Mouse (Mus musculus) bone marrow macrophage, adult 2 months (primary cell): ENCODE data around the gene Zfp747.

Experiments used
- CTCF ChIP-seq: IDR thresholded peaks from 2 replicates; pipeline ENCODE4 v1.5.1; 2012; ENCODE audit warnings: low read depth, mild to moderate bottlenecking, low read length, moderate library complexity
- POLR2A ChIP-seq: IDR thresholded peaks from 2 replicates; pipeline ENCODE4 v1.6.1; 2012; ENCODE audit warnings: mild to moderate bottlenecking, low read depth, low read length, borderline replicate concordance

DNA sequence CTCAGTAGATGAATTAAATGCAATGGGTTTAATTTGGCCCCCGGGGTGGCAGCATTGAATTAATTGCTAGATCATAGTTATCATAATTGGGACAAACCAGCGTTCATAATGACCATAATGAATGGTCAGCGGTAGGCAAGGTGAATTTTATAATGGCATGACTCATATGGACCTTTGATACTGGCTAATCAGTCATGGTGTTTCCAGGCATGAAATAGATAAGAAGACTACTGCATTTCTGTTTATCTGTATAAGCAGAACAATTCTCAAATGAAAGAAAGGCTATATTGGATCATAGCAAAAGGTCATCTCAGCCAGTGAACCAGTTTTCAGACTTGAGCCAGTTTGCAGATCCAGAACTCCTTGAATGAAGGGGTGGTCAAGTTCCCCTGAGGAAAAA lies 24.5 kb upstream of the Zfp747 start:
- no peak for TF ChIP-seq CTCF
- TF ChIP-seq POLR2A = no peak
